26 mouse cellular contexts compared by ENCODE assay signal in genomic region chr14:122978871-122979270, GRCm38 (mm10). TPM values are rescaled to one million over a fixed set of nuclear protein-coding genes. Genes with fewer than 3 reads are reported as not detected.
A peak's percentile ranks its signal among the peaks of the same experiment; 100 is the strongest.
DNase-seq lines count a peak whose midpoint lies in the region; ATAC-seq and TF ChIP-seq lines count a peak whose summit lies in the region.
"Had no signal": no experiment of that assay in that cellular context is flagged by ENCODE, and none has a peak within 500 bp of the region (broad histone marks: within the 10 kb centered on the region; RNA-seq: fewer than 3 reads in every experiment).

No protein-coding gene starts in this region.

- no peak for TF ChIP-seq CTCF in lung, postnatal 0 days (IDR thresholded peaks at IDR 0.05)

- H3K36me3 ChIP-seq in heart, embryonic 10.5 days = no peaks in the 10 kb centered on the region
- H3K36me3 ChIP-seq in midbrain, embryonic 11.5 days (ENCODE audit: control insufficient read depth, insufficient read depth, low read length) = no peaks in the 10 kb centered on the region
- no peaks in the 10 kb centered on the region for H3K36me3 ChIP-seq in midbrain, embryonic 15.5 days (replicated peaks)
- H3K36me3 ChIP-seq in lung, postnatal 0 days (ENCODE audit: insufficient read depth, low read length) = no peaks in the 10 kb centered on the region
- H3K36me3 ChIP-seq: heart, embryonic 12.5 days; heart, embryonic 15.5 days had no signal

- H3K4me3 ChIP-seq in heart, embryonic 10.5 days = no peak overlapping the region
- no peak overlapping the region for H3K4me3 ChIP-seq in midbrain, embryonic 11.5 days (ENCODE audit: low read depth, low read length)
- no peak overlapping the region for H3K4me3 ChIP-seq in midbrain, embryonic 15.5 days
- no peak overlapping the region for H3K4me3 ChIP-seq in lung, postnatal 0 days (ENCODE audit: low read depth, low read length)
- H3K4me3 ChIP-seq: forebrain, embryonic 10.5 days; forebrain, embryonic 13.5 days; heart, embryonic 12.5 days; heart, embryonic 15.5 days; hindbrain, embryonic 10.5 days; hindbrain, embryonic 13.5 days had no signal

- no peak overlapping the region for H3K4me2 ChIP-seq in midbrain, embryonic 11.5 days
- no peak overlapping the region for H3K4me2 ChIP-seq in midbrain, embryonic 15.5 days
- H3K4me2 ChIP-seq in lung, postnatal 0 days (replicated peaks; ENCODE audit: low read depth, low read length) = no peak overlapping the region
- H3K4me2 ChIP-seq: forebrain, embryonic 13.5 days; heart, embryonic 12.5 days; heart, embryonic 15.5 days; hindbrain, embryonic 13.5 days had no signal

- peak; percentile 4 for DNase-seq in heart, embryonic 10.5 days (ENCODE audit: low spot score)
- DNase-seq in heart, adult 18-20 months = no peak
- peak; percentile 74 for DNase-seq in kidney, adult 9 months
- DNase-seq in kidney, postnatal 10 days = no peak
- DNase-seq in midbrain, embryonic 11.5 days (ENCODE audit: low spot score, missing footprints) = peak; percentile 49
- DNase-seq in yolk sac, embryonic 10.5 days (ENCODE audit: low spot score) = peak; percentile 29
- no peak for DNase-seq in lung, postnatal 0 days (ENCODE audit: low spot score)
- DNase-seq: adrenal gland, postnatal 10 days; adrenal gland, postnatal 36 days; cerebellum, adult 18-20 months; cerebellum, adult 9-10 months; cerebellum, postnatal 14 days; gastrocnemius, postnatal 10 days; gastrocnemius, postnatal 36 days; heart, postnatal 10 days; heart, postnatal 36 days had no signal

- H3K4me1 ChIP-seq in heart, embryonic 10.5 days = peaks cover 13% of the 10 kb centered on the region
- peaks cover 12% of the 10 kb centered on the region for H3K4me1 ChIP-seq in midbrain, embryonic 11.5 days (ENCODE audit: control insufficient read depth, insufficient read depth, low read length)
- peaks cover 22% of the 10 kb centered on the region for H3K4me1 ChIP-seq in midbrain, embryonic 15.5 days
- no peaks in the 10 kb centered on the region for H3K4me1 ChIP-seq in lung, postnatal 0 days (ENCODE audit: insufficient read depth, low read depth, low read length)

- no peak for TF ChIP-seq EP300 in lung, postnatal 0 days (IDR thresholded peaks at IDR 0.05)

- no peaks in the 10 kb centered on the region for H3K9me3 ChIP-seq in heart, embryonic 10.5 days
- H3K9me3 ChIP-seq in midbrain, embryonic 11.5 days (ENCODE audit: control insufficient read depth, low read length) = no peaks in the 10 kb centered on the region
- H3K9me3 ChIP-seq in midbrain, embryonic 15.5 days = no peaks in the 10 kb centered on the region
- no peaks in the 10 kb centered on the region for H3K9me3 ChIP-seq in lung, postnatal 0 days (ENCODE audit: low read length)
- H3K9me3 ChIP-seq: forebrain, embryonic 10.5 days; forebrain, embryonic 13.5 days; G1E; heart, embryonic 12.5 days; heart, embryonic 15.5 days; hindbrain, embryonic 10.5 days; hindbrain, embryonic 13.5 days had no signal

- H3K27me3 ChIP-seq in heart, embryonic 10.5 days (ENCODE audit: insufficient read depth, poor library complexity, severe bottlenecking) = no peaks in the 10 kb centered on the region
- no peaks in the 10 kb centered on the region for H3K27me3 ChIP-seq in midbrain, embryonic 11.5 days (ENCODE audit: control insufficient read depth, insufficient read depth, low read length)
- H3K27me3 ChIP-seq in midbrain, embryonic 15.5 days (replicated peaks) = no peaks in the 10 kb centered on the region
- H3K27me3 ChIP-seq in lung, postnatal 0 days (replicated peaks; ENCODE audit: insufficient read depth, low read length) = peaks cover 9% of the 10 kb centered on the region; the same call in 1 of the 2 replicates
- H3K27me3 ChIP-seq: forebrain, embryonic 13.5 days; heart, embryonic 12.5 days; heart, embryonic 15.5 days; hindbrain, embryonic 13.5 days; Patski had no signal

- ATAC-seq in midbrain, embryonic 11.5 days (ENCODE audit: low FRiP score) = no peak
- ATAC-seq in midbrain, embryonic 15.5 days (replicated peaks) = no peak
- ATAC-seq in lung, postnatal 0 days = no peak
- ATAC-seq: forebrain, embryonic 13.5 days; forebrain, embryonic 16.5 days; Patski had no signal

- WGBS in heart, embryonic 10.5 days = 80% methylated on average over 3 of the region's 3 CpGs
- WGBS in midbrain, embryonic 11.5 days = 86% methylated on average over 3 of the region's 3 CpGs
- WGBS in midbrain, embryonic 15.5 days = 87% methylated on average over 3 of the region's 3 CpGs
- WGBS in lung, postnatal 0 days = 63% methylated on average over 3 of the region's 3 CpGs

- H3K27ac ChIP-seq in heart, embryonic 10.5 days = no peak overlapping the region
- H3K27ac ChIP-seq in midbrain, embryonic 11.5 days (ENCODE audit: low read depth, low read length) = no peak overlapping the region
- no peak overlapping the region for H3K27ac ChIP-seq in midbrain, embryonic 15.5 days
- H3K27ac ChIP-seq in lung, postnatal 0 days (ENCODE audit: low read length) = no peak overlapping the region
- H3K27ac ChIP-seq: forebrain, embryonic 10.5 days; forebrain, embryonic 13.5 days; heart, embryonic 15.5 days; hindbrain, embryonic 10.5 days; hindbrain, embryonic 13.5 days had no signal

- no peak overlapping the region for H3K9ac ChIP-seq in midbrain, embryonic 11.5 days (ENCODE audit: low read length)
- H3K9ac ChIP-seq in midbrain, embryonic 15.5 days = no peak overlapping the region
- no peak overlapping the region for H3K9ac ChIP-seq in lung, postnatal 0 days (replicated peaks; ENCODE audit: low read depth)
- H3K9ac ChIP-seq: forebrain, embryonic 13.5 days; heart, embryonic 12.5 days; heart, embryonic 15.5 days; hindbrain, embryonic 13.5 days had no signal

RNA-seq across cellular contexts. Expression of gene Tmtc4, which starts 5.0 kb away (rescaled TPM):
- polyA plus RNA-seq in heart, embryonic 10.5 days (2016; fragmentation: Nextera tagmentation; extraction: Ambion mirVana) = 22.8 and 23.2 TPM in 2 replicates
- 10 to 100 TPM; 10.2 TPM for total RNA-seq in heart, adult 18-20 months (2021)
- polyA plus RNA-seq in midbrain, embryonic 11.5 days (2014; fragmentation: Nextera tagmentation; extraction: Ambion mirVana) = 39.8 and 41.6 TPM in 2 replicates
- polyA plus RNA-seq in midbrain, embryonic 15.5 days (2015; fragmentation: Nextera tagmentation; extraction: Ambion mirVana) = 45.8 and 50.4 TPM in 2 replicates
- 6.2 and 10.7 TPM in 2 replicates for polyA plus RNA-seq in lung, postnatal 0 days (2015; fragmentation: Nextera tagmentation; extraction: Ambion mirVana)

Comparison
In these comparisons a context has a peak if more than half of its experiments do, and no peak if none do; other contexts are left out.
1. DNase-seq: peak in heart, embryonic 10.5 days (single experiment), kidney, adult 9 months (single experiment), midbrain, embryonic 11.5 days (single experiment) and yolk sac, embryonic 10.5 days (single experiment); none in heart, adult 18-20 months (0 of 2), kidney, postnatal 10 days (single experiment) and lung, postnatal 0 days (single experiment).